Mouse (Mus musculus) frontal cortex, adult 2 months (tissue): ENCODE measurements around the gene Ppp2r5a. TPM values are rescaled to one million over a fixed set of nuclear protein-coding genes. Genes with fewer than 3 reads are reported as not detected.

Experiments used
- polyA plus RNA-seq: library from polyadenylated mRNA; depleted of rRNA; stranded (reverse); fragments of >200 nt; gene quantifications from 2 replicates; pipeline ENCODE4 v1.2.3, GENCODE M21; 2012; rRNA removed

Ppp2r5a gene
- polyA plus RNA-seq, 1 experiment = 90.5 TPM

Other genes starting within 250 kb of the Ppp2r5a start
- gene Fam71a, start 238.5 kb downstream of the Ppp2r5a start, polyA plus RNA-seq = not detected in 2 replicates
- 2.0 and 2.7 TPM in 2 replicates for gene Atf3, start 185.2 kb downstream of the Ppp2r5a start, polyA plus RNA-seq
- 155 and 168 TPM in 2 replicates for gene Nenf, start 85.1 kb downstream of the Ppp2r5a start, polyA plus RNA-seq
- gene Tmem206, start 77.4 kb downstream of the Ppp2r5a start, polyA plus RNA-seq = 9.6 and 11.2 TPM in 2 replicates
- 3.5 and 4.3 TPM in 2 replicates for gene Dtl, start 172.3 kb upstream of the Ppp2r5a start, polyA plus RNA-seq
- gene Ints7, start 172.4 kb upstream of the Ppp2r5a start, polyA plus RNA-seq = 43.5 and 44.2 TPM in 2 replicates